Mouse (Mus musculus) myocyte (in vitro differentiated cells): ENCODE measurements around the gene Ctbp1. TPM values are rescaled to one million over a fixed set of nuclear protein-coding genes. Genes with fewer than 3 reads are reported as not detected.
A peak's percentile ranks its signal among the peaks of the same experiment; 100 is the strongest.

Experiments
- H3K27me3 ChIP-seq: one replicate; pipeline ENCODE4 v1.6.1; 2011; ENCODE audit not compliant: control insufficient read depth, insufficient read depth, insufficient read length
- H3K36me3 ChIP-seq: one replicate; pipeline ENCODE4 v1.6.1; 2011; ENCODE audit not compliant: control insufficient read depth, insufficient read depth
- H3K4me2 ChIP-seq: one replicate; pipeline ENCODE4 v1.6.1; 2011; ENCODE audit warnings: low read depth, control low read depth
- H3K4me3 ChIP-seq: one replicate; pipeline ENCODE4 v1.5.1; 2011; ENCODE audit warnings: mild to moderate bottlenecking, control low read depth, moderate library complexity
- H3K79me2 ChIP-seq: one replicate; pipeline ENCODE4 v1.6.1; 2011; ENCODE audit not compliant: control insufficient read depth, insufficient read depth
- H3ac ChIP-seq: one replicate; pipeline ENCODE4 v1.6.1; 2011; ENCODE audit not compliant: control insufficient read depth, insufficient read length
- CEBPB ChIP-seq: IDR thresholded peaks from 2 replicates; pipeline ENCODE4 v1.6.1; 2011; ENCODE audit warnings: mild to moderate bottlenecking, moderate library complexity; ENCODE audit not compliant: poor library complexity, insufficient read depth, severe bottlenecking
- E2F4 ChIP-seq: IDR thresholded peaks from one replicate; pipeline ENCODE4 v1.6.1; 2011; ENCODE audit warnings: mild to moderate bottlenecking, control low read depth, moderate library complexity; ENCODE audit not compliant: insufficient read depth
- MAX ChIP-seq: IDR thresholded peaks from one replicate; pipeline ENCODE4 v1.6.1; 2011; ENCODE audit warnings: low read depth, mild to moderate bottlenecking, control low read depth
- MYOD1 ChIP-seq, 3 experiments: IDR thresholded peaks; one replicate each; pipeline ENCODE4 v1.6.1; 2011; ENCODE audit warnings: control low read depth in 2 of 3, low read depth in 2 of 3, mild to moderate bottlenecking in 2 of 3, moderate library complexity in 1 of 3; ENCODE audit not compliant: insufficient read length in 2 of 3, control insufficient read depth in 1 of 3
- MYOG ChIP-seq, 3 experiments: IDR thresholded peaks; one replicate each; pipeline ENCODE4 v1.6.1; 2011; ENCODE audit warnings: control low read depth in 2 of 3, low read depth in 2 of 3, mild to moderate bottlenecking in 2 of 3; ENCODE audit not compliant: insufficient read length in 2 of 3, control insufficient read depth in 1 of 3, insufficient read depth in 1 of 3
- POLR2A ChIP-seq: IDR thresholded peaks from one replicate; pipeline ENCODE4 v1.6.1; 2011; ENCODE audit warnings: low read depth, mild to moderate bottlenecking, control low read depth, moderate library complexity; ENCODE audit not compliant: insufficient read length
- POLR2AphosphoS2 ChIP-seq: IDR thresholded peaks from one replicate; pipeline ENCODE4 v1.6.1; 2011; ENCODE audit warnings: low read depth, control low read depth; ENCODE audit not compliant: insufficient read length
- REST ChIP-seq: IDR thresholded peaks from one replicate; pipeline ENCODE4 v1.6.1; 2011; ENCODE audit warnings: mild to moderate bottlenecking, control low read depth, moderate library complexity; ENCODE audit not compliant: insufficient read depth, insufficient read length
- SRF ChIP-seq: IDR thresholded peaks from one replicate; pipeline ENCODE4 v1.6.1; 2011; ENCODE audit warnings: low read depth; ENCODE audit not compliant: control insufficient read depth, insufficient read length
- TCF12 ChIP-seq: IDR thresholded peaks from one replicate; pipeline ENCODE4 v1.6.1; 2011; ENCODE audit warnings: mild to moderate bottlenecking, control low read depth; ENCODE audit not compliant: poor library complexity, insufficient read depth, severe bottlenecking
- TCF3 ChIP-seq: IDR thresholded peaks from one replicate; pipeline ENCODE4 v1.6.1; 2011; ENCODE audit warnings: low read depth, control low read depth; ENCODE audit not compliant: insufficient read length
- USF1 ChIP-seq: IDR thresholded peaks from one replicate; pipeline ENCODE4 v1.6.1; 2011; ENCODE audit warnings: low read depth, mild to moderate bottlenecking, control low read depth, moderate library complexity
- polyA plus RNA-seq: library from polyadenylated mRNA; unstranded; fragments of >200 nt; fragmentation: generic; extraction: Trizol; gene quantifications from one replicate; pipeline ENCODE4 v1.2.1, GENCODE M21; 2012; ENCODE audit warnings: missing spikeins

Gene Ctbp1
- 231 TPM for polyA plus RNA-seq

- H3K4me2 ChIP-seq: peak within 1 kb of the TSS; percentile 74
- H3K27me3 ChIP-seq: no peaks in the 10 kb centered on the region
- TF ChIP-seq E2F4 (peak; percentile 31), MYOG (IDR thresholded peaks at IDR 0.05; ENCODE audit: control insufficient read depth in 1 of 3, insufficient read depth in 1 of 3, insufficient read length in 2 of 3, low read depth in 2 of 3) (peak in 2 of 3 experiments; percentile 67 to 72), CEBPB (no peak), POLR2A (peak; percentile 57), REST (peak; percentile 70), MYOD1 (IDR thresholded peaks at IDR 0.05; ENCODE audit: control insufficient read depth in 1 of 3, insufficient read length in 2 of 3, low read depth in 2 of 3) (peak in 2 of 3 experiments; percentile 25 to 75), TCF3 (no peak), USF1 (no peak), POLR2AphosphoS2 (peak; percentile 9), SRF (no peak)
- no peaks in the 10 kb centered on the region for H3K36me3 ChIP-seq
- peaks cover 42% of the 10 kb centered on the region for H3K79me2 ChIP-seq
- H3ac ChIP-seq: peak within 1 kb of the TSS; percentile 90
- peak within 1 kb of the TSS; percentile 85 for H3K4me3 ChIP-seq
Observed at GRCm38 (mm10) chr5:33274953-33275454, at the start of gene Ctbp1. Ctbp1 (minus strand) TSS chr5:33274994.

GRCm38 (mm10) chr5:33324491-33324890, 49.7 kb upstream of the Ctbp1 start:
- TF ChIP-seq MYOG (IDR thresholded peaks at IDR 0.05; ENCODE audit: control insufficient read depth in 1 of 3, insufficient read depth in 1 of 3, insufficient read length in 2 of 3, low read depth in 2 of 3): no peak
- TF ChIP-seq REST: no peak
- no peak for TF ChIP-seq POLR2AphosphoS2
- TF ChIP-seq MYOD1 (IDR thresholded peaks at IDR 0.05; ENCODE audit: control insufficient read depth in 1 of 3, insufficient read length in 2 of 3, low read depth in 2 of 3): no peak
- TF ChIP-seq CEBPB: no peak
- TF ChIP-seq USF1: no peak
- TF ChIP-seq E2F4: no peak
- H3K36me3 ChIP-seq: no peaks in the 10 kb centered on the region

GRCm38 (mm10) chr5:33312192-33312591, 37.4 kb upstream of the Ctbp1 start:
- peaks cover 17% of the 10 kb centered on the region for H3K27me3 ChIP-seq
- no peak overlapping the region for H3ac ChIP-seq
- H3K36me3 ChIP-seq: no peaks in the 10 kb centered on the region
- H3K4me3 ChIP-seq: no peak overlapping the region
- H3K4me2 ChIP-seq: no peak overlapping the region
- no peaks in the 10 kb centered on the region for H3K79me2 ChIP-seq
- TF ChIP-seq POLR2A (no peak), TCF3 (no peak), MAX (no peak), MYOD1 (IDR thresholded peaks at IDR 0.05; ENCODE audit: control insufficient read depth in 1 of 3, insufficient read length in 2 of 3, low read depth in 2 of 3) (no peak), REST (no peak), TCF12 (no peak), SRF (no peak), CEBPB (no peak), E2F4 (no peak)

More at GRCm38 (mm10) chr5:33324491-33324890, 49.7 kb upstream of the Ctbp1 start:
- no peak overlapping the region for H3K4me3 ChIP-seq
- H3K4me2 ChIP-seq: no peak overlapping the region
- peaks cover 13% of the 10 kb centered on the region for H3K27me3 ChIP-seq
- no peaks in the 10 kb centered on the region for H3K79me2 ChIP-seq
- H3ac ChIP-seq: no peak overlapping the region

- Histone ChIP-seq H3ac (no peak overlapping the region), H3K4me3 (no peak overlapping the region), H3K79me2 (no peaks in the 10 kb centered on the region), H3K36me3 (no peaks in the 10 kb centered on the region), H3K27me3 (peaks cover 12% of the 10 kb centered on the region), H3K4me2 (no peak overlapping the region)
- TF ChIP-seq POLR2A (no peak), CEBPB (no peak), POLR2AphosphoS2 (no peak), TCF3 (no peak), E2F4 (no peak), SRF (no peak), REST (no peak), MYOG (IDR thresholded peaks at IDR 0.05; ENCODE audit: control insufficient read depth in 1 of 3, insufficient read depth in 1 of 3, insufficient read length in 2 of 3, low read depth in 2 of 3) (no peak), MYOD1 (IDR thresholded peaks at IDR 0.05; ENCODE audit: control insufficient read depth in 1 of 3, insufficient read length in 2 of 3, low read depth in 2 of 3) (no peak), MAX (no peak), USF1 (no peak), TCF12 (no peak)
Observed at GRCm38 (mm10) chr5:33310704-33311462, 36.1 kb upstream of the Ctbp1 start.
